Mouse (Mus musculus): ENCODE measurements at regions not wholly inside any gene's neighbourhood (a gene's known extent, or its start where the extent isn't known, plus 50 kb on each side); places are given as distances from the start of the nearest gene placed in this dataset.

DNA sequence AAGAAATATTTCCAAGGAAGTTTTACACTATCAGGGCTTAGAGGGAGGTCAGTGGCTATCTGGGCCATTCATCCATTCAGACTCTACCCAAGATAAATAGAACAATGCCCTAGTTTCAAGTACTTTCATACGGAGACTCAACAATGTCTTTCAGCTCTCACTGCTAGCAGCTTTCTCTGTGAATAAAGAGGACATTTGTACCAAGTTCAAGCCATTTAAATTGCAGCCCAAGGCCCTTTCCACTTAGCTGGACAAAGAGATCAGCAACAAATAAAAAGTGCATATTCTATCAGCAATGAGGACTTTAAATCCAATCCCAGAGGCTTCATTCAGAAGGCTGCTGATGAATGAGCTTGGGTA lies 383.1 kb upstream of the Actbl2 start:
- DNase-seq (ENCODE audit: extremely low spot score in 1 of 2, low spot score in 1 of 2): no peak

DNA sequence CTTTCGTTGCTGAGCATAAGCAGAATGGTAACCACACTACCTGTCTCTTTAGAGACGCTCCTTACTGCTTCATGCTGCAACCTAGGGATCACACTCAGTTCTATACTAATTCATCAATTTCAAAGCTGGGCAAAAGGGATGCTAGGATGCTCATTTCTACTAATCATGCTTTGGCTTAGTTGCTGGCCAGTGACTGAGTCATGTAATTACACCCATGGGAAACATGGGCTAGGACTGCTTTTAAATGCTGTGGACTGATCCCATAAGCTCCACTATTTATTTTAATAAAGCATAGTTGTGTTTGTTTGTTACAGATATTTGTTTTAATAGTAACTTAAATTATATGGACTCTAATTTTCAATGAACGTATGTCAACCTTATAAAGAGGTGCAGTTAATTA lies 373.2 kb upstream of the Actbl2 start:
- no peak for DNase-seq (ENCODE audit: extremely low spot score in 1 of 2, low spot score in 1 of 2)

- DNase-seq (ENCODE audit: extremely low spot score in 1 of 2, low spot score in 1 of 2): peak; percentile 46 to 72
Measured at GRCm38 (mm10) chr13:110882173-110882572, 372.6 kb upstream of the Actbl2 start.

DNA sequence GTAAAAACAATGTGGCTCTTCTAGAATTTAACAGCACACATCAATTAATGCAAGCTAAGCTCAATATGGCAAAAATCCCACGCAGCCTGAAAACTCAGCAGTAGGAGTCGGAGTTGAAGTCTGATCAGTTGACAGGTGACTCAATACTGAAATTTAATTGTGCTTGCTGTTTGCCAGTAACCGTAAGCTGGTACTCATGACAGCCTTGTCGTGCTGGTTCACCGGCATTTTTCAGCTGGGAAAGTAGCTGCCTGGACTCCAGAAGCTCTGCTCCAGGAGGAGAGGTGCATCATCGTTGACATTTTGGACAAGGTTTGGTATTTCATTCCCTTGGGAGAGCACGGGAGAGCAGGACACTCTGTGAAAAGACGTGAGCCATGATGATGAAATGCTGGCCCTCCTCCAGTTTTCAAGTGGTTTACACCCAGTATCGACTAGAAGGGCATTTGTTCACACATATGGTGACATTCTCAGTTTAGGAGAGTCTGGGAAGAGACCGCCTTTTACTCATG lies 372.1 kb upstream of the Actbl2 start:
- peak; percentile 51 to 72 for DNase-seq (ENCODE audit: extremely low spot score in 1 of 2, low spot score in 1 of 2)

DNA sequence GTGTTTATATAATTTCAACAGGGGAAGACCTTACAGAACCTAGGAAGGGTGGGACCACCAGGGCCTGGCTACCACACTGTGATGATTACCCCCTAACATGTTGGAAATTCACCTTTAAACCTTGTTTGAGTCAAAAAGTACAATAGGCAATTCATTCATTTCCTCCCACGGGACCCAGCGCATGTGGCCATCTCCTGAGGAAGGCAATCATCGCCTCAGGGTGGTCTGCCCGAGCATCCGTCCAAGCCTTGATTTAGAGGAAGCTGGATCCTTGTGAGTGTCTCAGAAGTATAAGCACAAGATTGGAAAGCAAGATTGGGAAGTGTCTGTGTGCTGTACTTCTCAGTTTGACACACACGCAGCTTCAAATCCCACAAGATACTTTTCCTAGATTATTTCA lies 360.9 kb upstream of the Actbl2 start:
- no peak for DNase-seq (ENCODE audit: extremely low spot score in 1 of 2, low spot score in 1 of 2)

- DNase-seq (ENCODE audit: extremely low spot score in 1 of 2, low spot score in 1 of 2): no peak
Measured at GRCm38 (mm10) chr13:110895349-110895748, 359.5 kb upstream of the Actbl2 start.

- DNase-seq (ENCODE audit: extremely low spot score in 1 of 2, low spot score in 1 of 2): no peak
Measured at GRCm38 (mm10) chr13:110895900-110896299, 358.9 kb upstream of the Actbl2 start.

GRCm38 (mm10) chr13:110897621-110898020 lies 357.2 kb upstream of the Actbl2 start:
- peak in 1 of 2 experiments; percentile 54 for DNase-seq (ENCODE audit: extremely low spot score in 1 of 2, low spot score in 1 of 2)

- DNase-seq (ENCODE audit: extremely low spot score in 1 of 2, low spot score in 1 of 2): no peak
Measured at GRCm38 (mm10) chr13:110902994-110903644, 351.7 kb upstream of the Actbl2 start.

GRCm38 (mm10) chr13:110907319-110907955 lies 347.4 kb upstream of the Actbl2 start:
- no peak for DNase-seq (ENCODE audit: extremely low spot score in 1 of 2, low spot score in 1 of 2)

GRCm38 (mm10) chr13:110911866-110912265 lies 342.9 kb upstream of the Actbl2 start:
- no peak for DNase-seq (ENCODE audit: extremely low spot score in 1 of 2, low spot score in 1 of 2)

DNA sequence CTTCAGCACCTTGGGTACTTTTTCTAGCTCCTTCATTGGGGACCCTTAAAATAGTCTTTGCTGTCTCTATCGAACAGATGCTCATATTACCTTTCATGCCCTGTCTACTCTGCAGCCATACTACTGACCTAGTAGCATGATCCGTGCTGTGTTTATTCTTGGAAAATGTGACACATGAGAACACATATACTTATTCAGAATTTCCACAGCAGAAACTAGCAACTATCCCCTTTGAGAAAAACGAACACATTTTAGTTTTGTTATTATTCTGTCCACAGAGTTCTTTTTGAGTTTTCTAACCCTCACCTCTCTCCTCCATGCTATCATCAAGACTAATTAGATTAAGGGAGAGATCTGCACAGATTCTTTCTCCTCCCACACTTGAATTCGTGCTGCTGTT lies 341.6 kb upstream of the Actbl2 start:
- DNase-seq (ENCODE audit: extremely low spot score in 1 of 2, low spot score in 1 of 2): no peak

DNA sequence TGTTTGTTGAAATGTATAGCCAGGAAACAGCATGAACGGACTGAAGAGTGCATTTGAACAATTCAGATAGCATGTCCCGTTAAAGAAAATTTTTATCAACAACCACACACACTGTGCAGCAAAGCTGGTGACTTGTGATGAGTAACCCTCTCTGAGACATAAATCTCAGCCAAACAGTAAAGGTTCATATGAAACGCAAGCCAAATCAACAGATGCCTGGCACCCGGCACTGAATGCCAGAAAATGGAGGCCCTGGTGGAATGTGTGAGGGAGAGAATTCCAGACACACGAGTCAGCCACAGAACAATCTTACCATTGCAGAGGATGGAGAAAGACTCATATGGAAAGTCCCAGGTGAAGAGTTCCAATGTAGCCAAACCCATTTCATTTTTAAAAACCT lies 341.1 kb upstream of the Actbl2 start:
- DNase-seq (ENCODE audit: extremely low spot score in 1 of 2, low spot score in 1 of 2): peak; percentile 31 to 70

DNA sequence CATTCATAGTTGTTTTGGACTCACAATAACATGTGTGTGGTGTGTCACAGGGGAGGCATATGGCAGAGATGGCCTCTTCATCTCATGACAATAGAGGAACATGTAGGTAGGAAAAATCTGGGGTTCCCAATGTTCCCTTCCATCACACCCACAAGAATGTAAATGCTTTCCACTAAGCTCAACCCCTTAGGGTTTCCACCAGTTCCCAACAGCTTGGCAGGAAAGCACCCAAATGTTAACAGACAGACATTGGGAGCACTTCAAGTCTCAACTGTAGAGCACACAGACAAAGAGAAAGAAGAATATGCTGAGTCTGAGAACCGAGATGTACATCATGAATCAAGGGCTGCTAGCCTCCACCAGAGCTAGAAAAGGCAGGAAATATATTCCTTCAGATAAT lies 339.7 kb upstream of the Actbl2 start:
- DNase-seq (ENCODE audit: extremely low spot score in 1 of 2, low spot score in 1 of 2): no peak

- no peak for DNase-seq (ENCODE audit: extremely low spot score in 1 of 2, low spot score in 1 of 2)
Measured at GRCm38 (mm10) chr13:110923936-110924335, 330.9 kb upstream of the Actbl2 start.

DNA sequence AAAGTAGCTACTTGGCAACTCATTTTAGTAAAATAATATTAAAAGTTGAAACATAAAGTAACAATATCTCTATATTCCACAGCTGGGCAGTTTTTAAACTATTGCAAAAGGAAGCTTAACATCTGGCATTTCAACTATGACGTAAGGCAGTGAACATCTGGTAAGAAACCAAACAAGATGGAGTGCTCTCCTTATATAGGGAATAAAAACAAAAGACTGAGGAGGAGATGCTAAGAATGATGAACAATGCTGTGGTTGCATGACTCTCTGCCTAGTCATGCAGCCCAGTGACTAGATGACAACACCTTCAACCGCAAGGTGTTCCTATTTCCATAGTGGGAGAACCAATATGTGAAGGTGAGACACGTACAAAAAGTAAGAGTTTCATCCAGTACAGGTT lies 329.9 kb upstream of the Actbl2 start:
- no peak for DNase-seq (ENCODE audit: extremely low spot score in 1 of 2, low spot score in 1 of 2)

- no peak for DNase-seq (ENCODE audit: extremely low spot score in 1 of 2, low spot score in 1 of 2)
Measured at GRCm38 (mm10) chr13:110928143-110928542, 326.7 kb upstream of the Actbl2 start.

DNA sequence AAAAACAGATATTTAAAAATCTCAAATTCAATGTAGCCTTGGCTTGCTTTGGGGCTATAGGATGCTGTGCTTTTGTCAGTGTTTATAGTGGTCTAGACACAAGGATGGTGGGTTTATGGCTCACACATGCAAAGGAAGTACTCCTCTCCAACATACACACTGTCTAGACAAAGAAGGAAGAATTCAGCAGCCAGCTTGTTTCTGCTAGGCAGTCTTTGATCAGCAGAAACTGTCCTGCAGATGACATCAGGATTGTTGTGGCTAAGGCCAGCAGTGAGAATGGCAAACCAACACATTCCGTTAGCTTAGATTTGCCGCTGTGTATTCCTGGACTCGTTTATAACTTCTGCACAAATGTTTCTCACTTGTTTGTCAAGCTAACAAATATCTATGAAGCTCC lies 325.9 kb upstream of the Actbl2 start:
- DNase-seq (ENCODE audit: extremely low spot score in 1 of 2, low spot score in 1 of 2): no peak

- no peak for DNase-seq (ENCODE audit: extremely low spot score in 1 of 2, low spot score in 1 of 2)
Measured at GRCm38 (mm10) chr13:110929579-110929978, 325.2 kb upstream of the Actbl2 start.

- no peak for DNase-seq (ENCODE audit: extremely low spot score in 1 of 2, low spot score in 1 of 2)
Measured at GRCm38 (mm10) chr13:110941587-110941986, 313.2 kb upstream of the Actbl2 start.

DNA sequence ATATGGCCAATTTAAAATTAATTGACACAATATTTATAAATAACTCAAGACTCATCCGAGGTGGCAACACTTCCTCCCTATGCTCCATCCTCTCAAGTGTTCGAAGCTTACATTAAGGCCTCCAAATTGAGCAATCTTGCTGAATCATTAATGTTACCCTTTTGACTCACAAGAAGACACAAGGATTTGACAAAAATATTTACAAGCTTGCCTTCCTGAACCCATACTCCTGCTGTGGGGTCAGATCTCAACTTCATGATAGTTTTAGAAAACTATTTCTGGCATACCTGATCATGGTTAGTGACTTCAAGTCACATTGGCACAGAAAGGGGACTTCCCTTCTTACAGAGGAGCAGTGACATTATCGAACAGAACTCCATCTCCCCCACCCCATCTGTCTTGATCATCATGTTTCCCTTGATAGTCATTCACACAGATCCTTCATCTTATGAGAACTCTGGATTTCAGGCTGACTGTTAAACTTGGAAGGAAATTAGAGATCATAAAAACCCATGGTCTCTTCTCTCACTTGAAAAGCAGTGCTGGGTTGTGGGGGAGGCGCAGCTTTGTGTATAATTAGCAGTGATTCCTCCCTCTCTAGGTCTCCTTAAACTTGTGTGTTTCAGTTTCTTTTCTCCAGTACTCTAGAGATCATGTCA lies 311.7 kb upstream of the Actbl2 start:
- peak in 1 of 2 experiments; percentile 8 for DNase-seq (ENCODE audit: extremely low spot score in 1 of 2, low spot score in 1 of 2)

GRCm38 (mm10) chr13:110944061-110944460 lies 310.8 kb upstream of the Actbl2 start:
- DNase-seq (ENCODE audit: extremely low spot score in 1 of 2, low spot score in 1 of 2): no peak

Data from frontal cortex, adult 2 months (tissue).